Mouse (Mus musculus) stomach, postnatal 0 days (tissue): Measurements from ENCODE around the gene H1foo.

Source experiments
- CTCF ChIP-seq: IDR thresholded peaks from 2 replicates; pipeline ENCODE4 v1.5.1; 2016; ENCODE audit warnings: antibody characterized with exemption, low read depth, mild to moderate bottlenecking, moderate library complexity
- EP300 ChIP-seq: optimal IDR thresholded peaks from 2 replicates; pipeline ENCODE3; 2016; ENCODE audit warnings: antibody characterized with exemption

- TF ChIP-seq EP300 (no peak), CTCF (no peak)
These were observed 44.3 kb downstream of the H1foo start for GRCm38 (mm10) chr6:115989032-115989431.
